ENCODE assay signal across 8 mouse cellular contexts in genomic region chr10:92722620-92722988, GRCm38 (mm10). TPM values are rescaled to one million over a fixed set of nuclear protein-coding genes. Genes with fewer than 3 reads are reported as not detected.
A peak's percentile ranks its signal among the peaks of the same experiment; 100 is the strongest.
DNase-seq lines count a peak whose midpoint lies in the region; ATAC-seq and TF ChIP-seq lines count a peak whose summit lies in the region.

No protein-coding gene starts in this region.

- TF ChIP-seq CTCF in gastrocnemius, adult 2 months (IDR thresholded peaks at IDR 0.05) = no peak
- no peak for TF ChIP-seq CTCF in testis, adult 2 months (IDR thresholded peaks at IDR 0.05; ENCODE audit: control insufficient read depth, insufficient read depth, insufficient replicate concordance, low read depth, low read length)

- DNase-seq in gastrocnemius, adult 2 months = no peak
- DNase-seq in gastrocnemius, postnatal 14 days = no peak
- DNase-seq in testis, postnatal 14 days (ENCODE audit: low spot score) = no peak
- DNase-seq in ovary, postnatal 14 days (ENCODE audit: low spot score) = no peak
- DNase-seq in left cerebral cortex, adult 9 months (ENCODE audit: low spot score in 2 of 2) = no peak
- DNase-seq in thymus, postnatal 0 days (ENCODE audit: low spot score) = no peak

- H3K4me2 ChIP-seq in liver, embryonic 12.5 days = peak overlapping the region; percentile 78

- H3K27me3 ChIP-seq in testis, adult 2 months (ENCODE audit: control insufficient read depth, insufficient read depth, low read length) = no peaks in the 10 kb centered on the region
- H3K27me3 ChIP-seq in liver, embryonic 12.5 days (replicated peaks) = no peaks in the 10 kb centered on the region

- intact Hi-C loops in gastrocnemius, adult 2 months (cut with DNase I) = no loop called here
- intact Hi-C loops in gastrocnemius, postnatal 14 days (cut with DNase I; ENCODE audit: low total_unique reads) = no loop called here

- 0 out of 2 replicates have a peak, but pooled peaks cover 5% of the 10 kb centered on the region for H3K9me3 ChIP-seq in liver, embryonic 12.5 days (replicated peaks)

- no peak for TF ChIP-seq POLR2A in testis, adult 2 months (IDR thresholded peaks at IDR 0.05; ENCODE audit: control insufficient read depth, low read depth, low read length)

- WGBS in liver, embryonic 12.5 days (ENCODE audit: insufficient replicate concordance) = 44% methylated on average over 5 of the region's 5 CpGs

- H3K4me1 ChIP-seq in testis, adult 2 months (ENCODE audit: control insufficient read depth, insufficient read depth, low read length) = peaks cover 2% of the 10 kb centered on the region; the same call in 1 of the 2 replicates
- peaks cover 32% of the 10 kb centered on the region for H3K4me1 ChIP-seq in liver, embryonic 12.5 days

- H3K36me3 ChIP-seq in testis, adult 2 months (ENCODE audit: control insufficient read depth, insufficient read depth, low read length) = no peaks in the 10 kb centered on the region
- H3K36me3 ChIP-seq in liver, embryonic 12.5 days = peaks cover 17% of the 10 kb centered on the region

- no peak for ATAC-seq in liver, embryonic 12.5 days

- H3K4me3 ChIP-seq in gastrocnemius, adult 2 months = peak overlapping the region; percentile 94
- H3K4me3 ChIP-seq in testis, adult 2 months (ENCODE audit: control insufficient read depth, low read depth, low read length) = peak overlapping the region; percentile 97
- peak overlapping the region; percentile 88 for H3K4me3 ChIP-seq in liver, embryonic 12.5 days

- peak overlapping the region; percentile 92 for H3K27ac ChIP-seq in gastrocnemius, adult 2 months
- peak overlapping the region; percentile 52; the same call in 1 of the 2 replicates for H3K27ac ChIP-seq in testis, adult 2 months (ENCODE audit: control insufficient read depth, insufficient read depth, low read depth, low read length)
- peak overlapping the region; percentile 95 for H3K27ac ChIP-seq in liver, embryonic 12.5 days

- peak overlapping the region; percentile 64 for H3K9ac ChIP-seq in liver, embryonic 12.5 days

RNA-seq across cellular contexts. Expression of gene Nedd1, which starts 0.4 kb away (rescaled TPM):
- total RNA-seq in gastrocnemius, adult 2 months (2021) = 10 to 100 TPM; 12.1 to 14.8 TPM
- 10 to 100 TPM; 11.7 to 12.2 TPM for total RNA-seq in gastrocnemius, postnatal 14 days (2021)
- polyA plus RNA-seq in testis, adult 2 months (2012; rRNA removed) = 12.9 and 14.7 TPM in 2 replicates
- polyA plus RNA-seq in liver, embryonic 12.5 days (2016; fragmentation: Nextera tagmentation; extraction: Ambion mirVana) = 34.6 and 35.3 TPM in 2 replicates
- polyA plus RNA-seq in thymus, postnatal 0 days (2015; fragmentation: Nextera tagmentation; extraction: Ambion mirVana) = 39.5 and 39.7 TPM in 2 replicates
